Mouse (Mus musculus) embryonic facial prominence, embryonic 10.5 days (tissue): ENCODE measurements around the gene Tnfsfm13. TPM values are rescaled to one million over a fixed set of nuclear protein-coding genes. Genes with fewer than 3 reads are reported as not detected.
"Not testable (repeated sequence)": the region's sequence is repeated elsewhere in the genome, so short reads cannot be mapped to it uniquely, and the experiment has no call there.

Experiments used
- DNase-seq: peaks from one replicate; pipeline ENCODE4 v3.0.0-alpha.2; 2017; ENCODE audit warnings: low spot score
- H3K27ac ChIP-seq: fragments of 300-500 bp; sonication (generic); replicated peaks from 2 replicates; pipeline ENCODE4 v1.5.1; 2016; ENCODE audit warnings: mild to moderate bottlenecking
- H3K27me3 ChIP-seq: fragments of 300-500 bp; sonication (generic); replicated peaks from 2 replicates; pipeline ENCODE4 v1.6.1; 2016; ENCODE audit warnings: low read depth, mild to moderate bottlenecking; ENCODE audit not compliant: poor library complexity, severe bottlenecking
- H3K36me3 ChIP-seq: fragments of 300-500 bp; sonication (generic); replicated peaks from 2 replicates; pipeline ENCODE4 v1.6.1; 2016; ENCODE audit warnings: mild to moderate bottlenecking, moderate library complexity
- H3K4me1 ChIP-seq: fragments of 300-500 bp; sonication (generic); 2 replicates; pipeline ENCODE4 v1.6.1; 2016
- H3K4me3 ChIP-seq: fragments of 300-500 bp; sonication (generic); 2 replicates; pipeline ENCODE4 v1.5.1; 2016; ENCODE audit warnings: mild to moderate bottlenecking, moderate library complexity
- H3K9me3 ChIP-seq: fragments of 300-500 bp; sonication (generic); 2 replicates; pipeline ENCODE4 v1.6.1; 2016; ENCODE audit warnings: mild to moderate bottlenecking
- WGBS: fragments of 180-500 bp; shearing (Covaris S2); methylation state at CpG from one replicate; pipeline ENCODE4 v1.1.7; 2016; 5-methylcytosine and 5-hydroxymethylcytosine counted together
- polyA plus RNA-seq: library from polyadenylated mRNA; unstranded; fragments of >200 nt; fragmentation: Nextera tagmentation; extraction: Ambion mirVana; gene quantifications from 2 replicates; pipeline ENCODE4 v1.2.1, GENCODE M21; 2016

Tnfsfm13 gene
- polyA plus RNA-seq = 0.88 and 1.3 TPM in 2 replicates

DNA sequence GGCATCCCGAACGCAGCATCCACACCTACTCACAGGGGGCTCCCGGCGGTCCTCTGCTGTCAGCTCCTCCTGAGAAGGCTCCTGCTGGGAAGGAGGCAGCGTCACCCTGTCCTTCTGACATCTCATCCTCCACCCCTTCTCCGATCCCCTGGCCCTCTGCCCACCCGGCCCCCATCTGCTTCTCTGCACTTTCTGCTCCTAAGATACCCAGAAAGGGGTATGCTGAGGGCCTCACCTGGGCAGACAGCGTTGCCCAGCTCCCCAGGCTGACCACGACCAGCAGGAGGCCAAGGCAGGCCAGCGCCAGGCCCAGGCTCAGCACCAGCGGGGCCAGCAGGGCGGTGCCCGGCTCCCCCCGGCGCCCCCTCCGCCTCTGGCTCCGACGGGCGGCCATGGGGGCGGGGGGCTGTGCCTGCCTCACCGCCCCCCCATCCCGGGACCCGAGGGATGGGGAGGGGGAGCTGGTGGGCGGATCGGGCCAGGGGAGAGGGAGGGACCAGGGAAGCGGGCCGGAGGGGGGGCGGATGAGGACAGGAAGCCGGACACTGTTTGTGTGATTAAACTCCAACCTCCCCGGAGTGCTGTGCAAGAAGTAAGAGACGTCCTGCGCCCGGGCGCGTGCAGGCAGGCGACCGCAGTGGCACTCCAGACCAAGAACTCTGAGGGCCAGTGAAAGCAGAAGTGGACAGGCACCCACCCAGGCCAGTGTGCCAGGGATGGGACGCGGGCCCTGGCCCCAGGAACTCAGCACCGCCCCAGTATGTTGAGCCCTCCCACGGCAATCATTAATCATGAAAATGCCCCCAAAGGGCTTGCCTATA is at the start of gene Tnfsfm13, which contains the start of gene Tnfsf12:
TSS of gene Tnfsfm13 (minus strand) at position 738 of the 821 bp plus-strand sequence.
TSS of gene Tnfsf12 (minus strand) at position 489 of the 821 bp plus-strand sequence.
- no peaks in the 10 kb centered on the region for H3K36me3 ChIP-seq
- H3K27me3 ChIP-seq = 0 out of 2 replicates have a peak, but pooled peaks cover 7% of the 10 kb centered on the region
- DNase-seq = peak; percentile 76
- no peaks in the 10 kb centered on the region for H3K9me3 ChIP-seq
- WGBS = 2% methylated on average over 40 of the region's 41 CpGs
- peak within 1 kb of the TSS; percentile 89 for H3K27ac ChIP-seq
- peak within 1 kb of the TSS; percentile 76 for H3K4me3 ChIP-seq
- peaks cover 20% of the 10 kb centered on the region for H3K4me1 ChIP-seq

DNA sequence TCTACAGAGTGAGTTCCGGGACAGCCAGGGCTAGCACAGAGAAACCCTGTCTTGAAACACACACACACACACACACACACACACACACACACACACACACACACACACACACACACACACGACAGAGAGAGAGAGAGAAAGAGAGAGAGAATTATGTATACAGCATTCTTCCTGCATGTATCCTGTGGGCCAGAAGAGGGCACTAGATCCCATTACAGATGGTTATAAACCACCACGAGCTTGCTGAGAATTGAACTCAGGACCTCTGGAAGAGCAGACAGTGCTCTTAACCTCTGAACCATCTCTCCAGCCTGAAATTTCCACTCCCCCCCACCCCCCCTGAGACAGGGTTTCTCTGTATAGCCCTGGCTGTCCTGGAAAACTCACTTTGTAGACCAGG is 35.5 kb upstream of the Tnfsfm13 start:
- H3K27me3 ChIP-seq, H3K9me3 ChIP-seq, H3K27ac ChIP-seq, H3K4me1 ChIP-seq, DNase-seq, H3K4me3 ChIP-seq: not testable (repeated sequence)
- 69% methylated on average over 3 of the region's 3 CpGs for WGBS
- H3K36me3 ChIP-seq = peaks cover 43% of the 10 kb centered on the region

DNA sequence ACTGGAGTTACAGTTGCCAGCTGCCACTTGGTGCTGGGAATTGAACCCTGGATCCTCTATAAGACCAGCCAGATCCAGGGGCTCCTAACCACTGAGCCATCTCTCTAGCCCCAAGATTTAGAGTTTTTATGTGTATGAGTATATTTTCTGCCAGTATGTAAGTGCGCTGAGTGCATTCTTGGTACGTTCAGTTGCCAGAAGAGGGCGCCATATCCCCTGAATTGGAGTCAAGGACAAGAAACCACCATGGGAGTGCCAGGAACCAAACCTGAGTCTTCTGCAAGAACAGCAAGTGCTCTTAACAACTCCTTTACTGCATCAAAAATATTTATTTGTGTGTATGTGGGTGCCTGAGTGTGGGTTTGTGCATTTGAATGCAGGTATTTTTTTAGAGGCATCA is 33.2 kb upstream of the Tnfsfm13 start:
- H3K36me3 ChIP-seq = peaks cover 20% of the 10 kb centered on the region
- peak; percentile 62 for DNase-seq
- no peak overlapping the region for H3K27ac ChIP-seq
- 15% methylated on average over 3 of the region's 3 CpGs for WGBS
- H3K4me3 ChIP-seq = no peak overlapping the region
- H3K27me3 ChIP-seq = no peaks in the 10 kb centered on the region
- H3K9me3 ChIP-seq = no peaks in the 10 kb centered on the region
- no peaks in the 10 kb centered on the region for H3K4me1 ChIP-seq

DNA sequence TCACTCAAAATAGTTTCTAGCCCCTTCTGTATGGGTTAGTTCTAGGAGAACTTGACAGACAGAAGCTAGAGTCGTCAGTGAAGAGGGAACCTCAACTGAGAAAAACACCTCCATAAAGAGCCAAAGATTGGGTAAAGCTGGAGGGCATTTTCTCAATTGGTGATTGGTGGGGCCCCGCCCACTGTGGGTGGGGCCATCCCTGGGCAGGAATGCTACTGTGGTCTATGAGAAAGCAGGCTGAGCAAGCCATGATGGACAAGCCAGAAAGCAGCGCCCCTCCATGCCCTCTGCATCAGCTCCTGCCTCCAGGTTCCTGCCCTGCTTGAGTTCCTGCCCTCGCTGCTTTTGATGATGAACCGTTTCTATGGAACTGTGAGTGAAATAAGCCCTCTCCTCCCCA is 30.1 kb upstream of the Tnfsfm13 start:
- 45% methylated on average over 5 of the region's 5 CpGs for WGBS
- no peaks in the 10 kb centered on the region for H3K4me1 ChIP-seq

DNA sequence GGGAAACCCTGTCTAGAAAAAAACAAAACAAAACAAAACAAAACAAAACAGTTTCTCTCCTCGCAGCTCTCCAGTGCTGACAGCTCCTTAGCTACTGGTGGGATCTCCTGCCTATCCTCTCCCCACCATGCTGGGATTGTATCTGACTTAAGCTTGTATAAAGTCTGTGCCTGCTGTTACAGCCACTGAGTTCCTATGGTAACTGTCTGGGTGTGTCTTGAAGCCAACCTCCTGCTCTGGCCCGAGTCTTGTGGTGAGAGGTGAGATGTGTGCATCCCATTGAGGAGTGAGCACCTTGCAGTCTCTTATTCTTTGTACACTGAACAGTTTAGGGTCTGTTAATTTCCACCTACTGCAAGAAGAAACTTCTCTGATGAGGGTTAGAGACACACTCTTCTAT is 27.2 kb upstream of the Tnfsfm13 start:
- H3K9me3 ChIP-seq = no peaks in the 10 kb centered on the region
- WGBS = 51% methylated on average over 2 of the region's 2 CpGs
- no peak overlapping the region for H3K4me3 ChIP-seq
- peaks cover 8% of the 10 kb centered on the region for H3K4me1 ChIP-seq
- no peak overlapping the region for H3K27ac ChIP-seq
- no peaks in the 10 kb centered on the region for H3K27me3 ChIP-seq
- DNase-seq = no peak
- H3K36me3 ChIP-seq = no peaks in the 10 kb centered on the region

More for the DNA sequence above, 30.1 kb upstream of the Tnfsfm13 start:
- H3K4me3 ChIP-seq = no peak overlapping the region
- no peaks in the 10 kb centered on the region for H3K9me3 ChIP-seq
- H3K27ac ChIP-seq = no peak overlapping the region
- DNase-seq = no peak
- no peaks in the 10 kb centered on the region for H3K36me3 ChIP-seq
- H3K27me3 ChIP-seq = no peaks in the 10 kb centered on the region

DNA sequence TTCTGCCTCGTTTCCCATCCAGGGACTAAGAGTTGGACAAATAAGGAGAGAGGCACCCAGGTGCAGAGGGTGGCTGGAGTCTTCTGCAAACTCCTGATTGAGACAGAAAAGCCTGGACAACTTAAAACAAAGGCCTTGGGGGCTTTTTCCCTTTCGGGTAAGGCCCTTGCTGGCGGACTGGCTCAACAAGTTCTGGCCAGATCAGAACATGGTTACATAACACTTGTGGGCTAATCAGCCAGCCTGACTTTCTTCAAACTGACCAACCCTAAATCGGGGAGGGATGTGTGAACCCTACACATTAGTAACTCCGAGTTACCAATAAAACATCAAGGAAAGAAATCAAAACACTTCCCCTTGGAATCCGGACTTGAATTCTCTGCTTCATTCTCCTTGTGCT is 25.0 kb upstream of the Tnfsfm13 start:
- WGBS = 75% methylated on average over 6 of the region's 6 CpGs
- no peak overlapping the region for H3K27ac ChIP-seq
- no peak overlapping the region for H3K4me3 ChIP-seq
- no peaks in the 10 kb centered on the region for H3K36me3 ChIP-seq
- H3K9me3 ChIP-seq = no peaks in the 10 kb centered on the region
- peaks cover 16% of the 10 kb centered on the region for H3K4me1 ChIP-seq
- DNase-seq = no peak
- no peaks in the 10 kb centered on the region for H3K27me3 ChIP-seq

DNA sequence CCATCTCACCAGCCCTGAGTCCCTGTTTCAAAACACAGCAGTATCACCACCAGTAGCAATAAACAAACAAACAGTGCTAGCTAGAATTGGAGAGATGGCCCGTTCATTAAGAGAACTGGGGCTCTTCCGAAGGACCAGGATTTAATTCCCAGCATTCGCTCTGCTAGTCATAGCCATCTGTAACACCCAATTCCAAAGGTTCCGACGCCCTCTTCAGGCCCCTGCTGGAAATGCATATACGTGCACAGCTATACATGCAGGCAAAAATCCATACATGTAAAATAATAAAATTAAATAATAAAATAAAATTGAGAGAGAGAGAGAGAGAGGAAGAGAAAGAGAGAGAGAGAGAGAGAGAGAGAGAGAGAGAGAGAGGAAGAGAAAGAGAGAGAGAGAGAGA is 23.5 kb upstream of the Tnfsfm13 start:
- peaks cover 31% of the 10 kb centered on the region for H3K4me1 ChIP-seq
- WGBS = 72% methylated on average over 6 of the region's 6 CpGs
- no peaks in the 10 kb centered on the region for H3K36me3 ChIP-seq
- no peak overlapping the region for H3K4me3 ChIP-seq
- DNase-seq = no peak
- H3K27ac ChIP-seq = no peak overlapping the region
- H3K9me3 ChIP-seq = no peaks in the 10 kb centered on the region
- H3K27me3 ChIP-seq = no peaks in the 10 kb centered on the region

DNA sequence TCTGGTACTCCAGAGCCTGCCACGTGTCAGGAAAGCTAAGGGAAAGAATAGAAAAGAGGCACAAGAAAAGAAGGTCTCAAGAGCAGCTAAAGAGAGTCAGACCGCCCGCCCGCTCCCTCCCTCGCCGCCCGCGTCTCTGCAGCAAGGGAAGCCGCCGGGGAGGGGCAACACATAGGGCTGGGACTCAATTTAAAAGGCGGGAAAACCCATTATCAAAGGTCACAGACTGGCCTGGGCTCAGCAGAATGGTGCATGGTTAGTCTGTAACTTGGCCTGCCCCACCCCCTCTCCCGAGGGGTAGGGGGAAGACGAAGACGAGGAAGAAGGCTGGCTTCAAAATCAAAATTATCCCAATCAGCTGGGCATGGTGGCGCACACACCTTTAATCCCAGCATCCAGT is 22.8 kb upstream of the Tnfsfm13 start:
- 27% methylated on average over 15 of the region's 15 CpGs for WGBS
- Histone ChIP-seq H3K4me3 (no peak overlapping the region), H3K36me3 (no peaks in the 10 kb centered on the region), H3K27ac (peak overlapping the region; percentile 75), H3K4me1 (peaks cover 34% of the 10 kb centered on the region), H3K9me3 (no peaks in the 10 kb centered on the region), H3K27me3 (no peaks in the 10 kb centered on the region)
- DNase-seq = peak; percentile 53

DNA sequence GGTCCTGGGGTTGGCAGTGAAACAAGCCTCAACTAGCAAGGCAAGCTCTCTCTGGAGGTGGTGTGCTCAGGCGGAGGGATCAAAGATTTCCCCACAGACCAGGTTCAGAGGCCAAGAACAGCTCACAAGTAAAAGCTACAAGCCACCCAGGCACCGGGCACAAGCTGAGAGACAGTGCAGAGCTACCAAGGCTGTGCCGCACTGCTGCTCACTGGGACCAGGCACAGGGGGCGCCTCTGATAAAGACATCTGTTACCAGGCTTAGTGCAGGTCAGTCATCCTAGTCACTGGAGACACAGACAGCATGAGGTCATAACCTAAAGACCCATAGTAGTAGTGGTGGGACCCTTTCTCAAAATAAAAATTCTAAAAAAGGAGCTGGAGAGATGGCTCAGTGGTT is 21.1 kb upstream of the Tnfsfm13 start:
- Histone ChIP-seq H3K27ac (peak overlapping the region; percentile 52), H3K9me3 (no peaks in the 10 kb centered on the region), H3K36me3 (no peaks in the 10 kb centered on the region), H3K4me1 (peaks cover 41% of the 10 kb centered on the region), H3K4me3 (no peak overlapping the region), H3K27me3 (no peaks in the 10 kb centered on the region)
- DNase-seq = no peak
- 71% methylated on average over 4 of the region's 4 CpGs for WGBS

DNA sequence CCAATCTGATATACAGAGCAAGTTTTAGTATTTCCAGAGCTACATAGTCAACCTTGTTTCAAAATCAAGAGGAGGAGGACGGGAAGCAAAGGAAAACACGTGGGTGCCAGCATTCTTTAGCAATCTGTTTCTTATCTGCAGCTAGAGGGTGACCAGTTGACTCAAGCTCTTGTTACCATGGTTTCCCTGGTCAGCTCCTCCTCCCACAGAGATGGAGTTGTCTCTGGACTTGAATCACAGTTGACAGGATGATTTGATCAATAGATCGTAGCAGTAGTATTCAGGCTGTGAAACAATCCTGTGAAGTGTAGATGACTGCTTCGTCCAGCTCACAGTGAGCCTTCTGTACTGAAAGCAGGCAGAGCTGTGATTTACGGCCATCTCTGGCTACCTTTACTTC is 20.0 kb upstream of the Tnfsfm13 start:
- no peaks in the 10 kb centered on the region for H3K9me3 ChIP-seq
- no peaks in the 10 kb centered on the region for H3K36me3 ChIP-seq
- no peaks in the 10 kb centered on the region for H3K27me3 ChIP-seq
- WGBS = 32% methylated on average over 5 of the region's 5 CpGs
- peak; percentile 68 for DNase-seq
- H3K27ac ChIP-seq = peak overlapping the region; percentile 75
- peaks cover 41% of the 10 kb centered on the region for H3K4me1 ChIP-seq
- H3K4me3 ChIP-seq = no peak overlapping the region

DNA sequence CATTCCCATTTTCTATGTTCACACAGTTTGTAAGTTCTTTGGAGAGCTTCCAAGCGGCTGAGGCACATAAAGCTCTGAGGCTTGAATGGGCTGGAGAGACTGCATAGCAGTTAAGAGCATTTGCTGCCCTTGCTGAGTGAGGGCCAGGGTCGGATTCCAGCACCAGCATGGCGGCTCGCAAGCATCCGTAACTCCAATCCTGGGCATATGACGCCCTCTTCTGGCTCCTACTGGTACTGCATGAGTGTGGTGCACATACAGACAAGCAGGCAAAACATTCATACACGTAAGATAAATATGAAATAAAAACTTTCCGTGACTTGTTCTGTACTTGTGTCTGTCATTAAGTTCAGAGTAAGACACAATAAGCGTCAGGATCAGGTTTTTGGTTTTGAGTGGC is 19.6 kb upstream of the Tnfsfm13 start:
- Histone ChIP-seq H3K4me3 (0 out of 2 replicates have a peak overlapping the region, but pooled peaks have one; percentile 27), H3K9me3 (no peaks in the 10 kb centered on the region), H3K27me3 (no peaks in the 10 kb centered on the region), H3K36me3 (no peaks in the 10 kb centered on the region), H3K27ac (peak overlapping the region; percentile 75), H3K4me1 (peaks cover 41% of the 10 kb centered on the region)
- 54% methylated on average over 9 of the region's 9 CpGs for WGBS
- peak; percentile 56 for DNase-seq

DNA sequence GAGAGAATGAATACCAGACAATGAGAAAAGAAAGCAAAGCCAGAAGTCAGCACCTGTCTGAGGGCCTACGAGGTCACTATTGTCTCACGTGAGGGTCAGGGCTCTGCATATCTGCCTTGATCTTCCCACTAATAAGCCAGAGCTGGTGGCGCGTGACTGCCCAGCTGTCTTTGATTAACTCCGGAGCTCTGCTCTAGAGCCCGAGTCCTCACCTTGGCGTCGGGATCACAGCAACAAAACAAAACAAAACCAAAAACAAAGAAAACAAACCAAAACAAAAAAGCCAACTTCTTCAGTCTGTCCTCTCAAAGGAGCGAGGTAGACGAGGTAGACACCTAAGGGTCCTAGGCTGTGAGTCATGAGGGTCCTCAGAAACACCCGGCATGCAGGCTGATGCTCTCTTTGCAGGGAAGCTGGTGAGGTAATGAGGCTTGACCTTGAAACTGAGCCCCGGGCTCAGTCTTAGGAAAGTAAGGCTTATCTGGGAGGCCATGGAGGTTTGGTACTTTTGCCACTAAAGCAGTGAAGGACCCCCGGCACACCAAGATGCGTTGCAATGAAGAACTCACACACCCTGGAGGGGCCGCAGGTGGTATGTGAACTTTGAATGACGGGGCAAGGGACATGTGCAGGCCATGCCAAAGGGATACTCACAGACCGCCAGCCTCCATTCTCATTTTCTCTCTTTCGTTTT is 18.9 kb upstream of the Tnfsfm13 start:
- Histone ChIP-seq H3K9me3 (no peaks in the 10 kb centered on the region), H3K4me3 (peak overlapping the region; percentile 27), H3K27ac (peak overlapping the region; percentile 75), H3K27me3 (no peaks in the 10 kb centered on the region), H3K36me3 (no peaks in the 10 kb centered on the region), H3K4me1 (peaks cover 45% of the 10 kb centered on the region)
- WGBS = 50% methylated on average over 18 of the region's 18 CpGs
- peak; percentile 81 for DNase-seq
